Mouse (Mus musculus) heart, adult 11 months (tissue): Measurements from ENCODE around the gene Sqor.
A peak's percentile ranks its signal among the peaks of the same experiment; 100 is the strongest.

Experiments
- DNase-seq: peaks from one replicate; pipeline ENCODE4 v3.0.0; 2022

Sqor gene

GRCm38 (mm10) chr2:122765071-122765793 lies at the start of gene Sqor:
Gene Sqor, plus strand, starts transcription at chr2:122765237.
- DNase-seq: peak; percentile 99

GRCm38 (mm10) chr2:122716301-122716842 lies 48.7 kb upstream of the Sqor start:
- DNase-seq: peak; percentile 70

- DNase-seq: peak; percentile 9
Observed at GRCm38 (mm10) chr2:122719232-122719631, 45.8 kb upstream of the Sqor start.

- peak; percentile 37 for DNase-seq
Observed at GRCm38 (mm10) chr2:122720564-122720963, 44.5 kb upstream of the Sqor start.

GRCm38 (mm10) chr2:122725604-122726003 lies 39.4 kb upstream of the Sqor start:
- peak; percentile 64 for DNase-seq

- DNase-seq: peak; percentile 78
Observed at GRCm38 (mm10) chr2:122731456-122731855, 33.6 kb upstream of the Sqor start.

- peak; percentile 99 for DNase-seq
Observed at GRCm38 (mm10) chr2:122737894-122738830, 26.9 kb upstream of the Sqor start, which contains the start of gene Bloc1s6. Gene Bloc1s6, plus strand, starts transcription at chr2:122738503.

- DNase-seq: peak; percentile 50
Observed at GRCm38 (mm10) chr2:122739023-122739422, 26.0 kb upstream of the Sqor start.

GRCm38 (mm10) chr2:122746461-122746860 lies 18.6 kb upstream of the Sqor start:
- peak; percentile 95 for DNase-seq

GRCm38 (mm10) chr2:122753739-122754343 lies 11.2 kb upstream of the Sqor start:
- DNase-seq: peak; percentile 55

GRCm38 (mm10) chr2:122759791-122760190 lies 5.2 kb upstream of the Sqor start:
- DNase-seq: peak; percentile 54

- DNase-seq: peak; percentile 94
Observed at GRCm38 (mm10) chr2:122762991-122763390, 2.0 kb upstream of the Sqor start.

GRCm38 (mm10) chr2:122764526-122764925 lies 511 bp upstream of the Sqor start:
- DNase-seq: no peak

GRCm38 (mm10) chr2:122765794-122766145 lies 733 bp downstream of the Sqor start:
- DNase-seq: no peak

GRCm38 (mm10) chr2:122771002-122771401 lies 6.0 kb downstream of the Sqor start:
- DNase-seq: peak; percentile 97

- no peak for DNase-seq
Observed at GRCm38 (mm10) chr2:122772899-122773298, 7.9 kb downstream of the Sqor start.

GRCm38 (mm10) chr2:122775491-122775890 lies 10.5 kb downstream of the Sqor start:
- DNase-seq: no peak

GRCm38 (mm10) chr2:122776823-122777222 lies 11.8 kb downstream of the Sqor start:
- DNase-seq: peak; percentile 91

- DNase-seq: peak; percentile 88
Observed at GRCm38 (mm10) chr2:122779967-122780366, 14.9 kb downstream of the Sqor start.

- DNase-seq: no peak
Observed at GRCm38 (mm10) chr2:122780447-122780846, 15.4 kb downstream of the Sqor start.

GRCm38 (mm10) chr2:122781590-122782356 lies 16.7 kb downstream of the Sqor start:
- no peak for DNase-seq

GRCm38 (mm10) chr2:122783730-122784129 lies 18.7 kb downstream of the Sqor start:
- DNase-seq: no peak
